Mouse (Mus musculus) ovary, postnatal 10 days (tissue): ENCODE measurements around the gene Glmp.
"Not testable (repeated sequence)": the region's sequence is repeated elsewhere in the genome, so short reads cannot be mapped to it uniquely, and the experiment has no call there.

Source experiments
- DNase-seq: peaks from one replicate; pipeline ENCODE4 v3.0.0; 2022; ENCODE audit warnings: low spot score

Glmp gene

DNA sequence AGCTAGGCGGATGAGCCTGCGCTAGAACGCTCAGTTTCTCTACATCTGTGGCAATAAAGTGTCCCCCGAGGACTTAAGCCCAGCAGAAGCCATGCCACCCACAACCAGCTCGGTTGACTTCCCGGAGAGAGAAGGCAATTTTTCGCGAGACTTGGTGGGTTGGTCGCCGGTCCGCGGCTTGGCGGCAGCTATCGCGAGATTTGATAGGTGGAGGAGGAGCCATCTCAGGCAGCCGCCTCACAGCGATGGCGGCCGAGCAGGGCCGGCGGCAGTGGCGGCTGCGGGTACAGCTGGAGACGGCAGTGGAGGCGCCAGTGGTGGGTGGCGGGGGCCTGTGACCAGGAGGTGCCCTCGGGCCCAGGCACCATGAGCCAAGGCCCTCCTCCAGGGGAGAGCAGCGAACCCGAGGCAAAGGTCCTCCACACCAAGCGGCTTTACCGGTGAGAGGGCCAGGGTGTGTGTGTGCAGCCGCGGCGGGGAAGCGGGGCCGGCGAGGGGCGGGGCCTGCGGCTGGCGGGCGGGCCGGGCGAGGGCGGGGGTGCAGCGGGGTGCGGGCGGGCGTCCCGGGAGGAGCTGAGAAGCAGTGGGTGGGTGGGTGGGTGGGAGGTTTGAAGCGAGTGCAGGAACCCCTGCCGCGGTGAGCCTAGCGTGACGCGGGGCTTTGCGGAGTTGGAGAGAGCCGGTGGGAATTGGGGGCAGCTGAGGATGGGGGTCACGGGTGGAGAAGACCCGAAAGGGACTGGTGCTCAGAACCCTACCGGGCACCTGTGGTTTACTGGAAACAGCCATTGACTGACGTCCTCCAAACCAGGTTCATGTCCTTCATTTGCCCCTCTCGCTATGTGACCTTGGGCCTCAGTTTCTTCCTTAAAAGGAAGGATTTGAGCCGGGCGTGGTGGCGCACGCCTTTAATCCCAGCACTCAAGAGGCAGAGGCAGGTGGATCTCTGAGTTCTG is 11.5 kb downstream of the Glmp start, which contains the start of the genes Tmem79 and Smg5:
Gene Tmem79 (minus strand): TSS at position 91 of the 956 bp plus-strand sequence.
Gene Smg5 (plus strand): TSS at position 203 of the 956 bp plus-strand sequence.
- DNase-seq: peak; percentile 92

- DNase-seq: no peak
Observed at GRCm38 (mm10) chr3:88337367-88338020, 12.7 kb downstream of the Glmp start.

GRCm38 (mm10) chr3:88338316-88338715 is 13.5 kb downstream of the Glmp start:
- no peak for DNase-seq

DNA sequence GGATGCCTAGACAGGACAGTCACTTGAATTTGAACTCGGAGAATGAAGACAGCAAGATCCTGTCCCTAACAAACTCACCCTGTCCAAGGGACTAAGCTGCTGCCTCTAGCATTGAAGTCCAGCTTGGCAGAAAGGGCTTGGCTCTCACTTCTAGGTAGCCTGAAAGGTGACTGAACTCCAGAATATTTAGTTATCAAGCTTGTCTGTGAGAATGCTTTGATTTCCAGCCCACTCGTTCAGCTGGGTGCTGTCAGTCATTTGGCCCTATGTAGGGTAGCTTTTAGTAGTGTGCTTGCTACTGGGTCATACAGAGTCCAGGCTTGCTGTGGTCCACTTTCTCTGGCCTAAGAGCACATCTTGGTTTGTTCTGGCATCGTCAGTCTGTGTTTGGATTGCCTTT is 14.2 kb downstream of the Glmp start:
- no peak for DNase-seq

DNA sequence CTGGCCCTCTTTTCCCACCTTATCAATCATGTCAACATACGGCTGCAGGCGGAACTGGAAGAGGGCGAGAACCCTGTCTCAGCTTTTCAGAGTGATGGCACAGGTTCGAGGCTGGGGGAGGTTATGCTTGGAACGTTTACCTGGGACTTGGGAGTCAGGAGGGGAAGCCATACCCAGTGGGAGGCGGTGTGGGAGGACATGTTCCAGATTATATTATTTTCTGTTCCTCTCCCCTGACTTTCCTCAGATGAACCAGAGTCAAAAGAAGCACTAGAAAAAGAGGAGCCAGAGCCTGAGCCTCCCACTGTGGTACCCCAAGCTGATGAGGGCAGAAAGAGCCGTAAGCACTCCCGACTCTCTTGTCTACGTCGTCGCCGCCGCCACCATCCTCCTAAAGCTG is 25.9 kb downstream of the Glmp start:
- no peak for DNase-seq

DNA sequence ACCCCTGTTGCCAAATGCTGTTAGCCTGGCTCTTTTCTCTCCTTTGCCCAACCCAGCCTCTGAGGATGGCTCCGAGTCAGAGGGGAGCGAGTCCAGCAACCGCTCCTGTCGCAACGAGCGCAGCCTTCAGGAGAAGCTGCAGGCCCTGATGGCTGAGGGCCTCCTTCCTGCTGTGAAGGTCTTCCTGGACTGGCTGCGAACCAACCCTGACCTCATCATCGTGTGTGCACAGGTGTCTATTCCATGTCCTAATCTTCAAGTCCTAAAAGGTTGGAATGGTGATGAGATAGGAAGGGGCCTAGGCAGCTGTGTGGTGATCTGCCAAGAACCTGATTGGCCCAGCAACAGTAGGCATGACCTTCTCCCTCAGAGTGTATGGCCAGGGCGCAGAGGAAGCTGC is 28.1 kb downstream of the Glmp start:
- no peak for DNase-seq

DNA sequence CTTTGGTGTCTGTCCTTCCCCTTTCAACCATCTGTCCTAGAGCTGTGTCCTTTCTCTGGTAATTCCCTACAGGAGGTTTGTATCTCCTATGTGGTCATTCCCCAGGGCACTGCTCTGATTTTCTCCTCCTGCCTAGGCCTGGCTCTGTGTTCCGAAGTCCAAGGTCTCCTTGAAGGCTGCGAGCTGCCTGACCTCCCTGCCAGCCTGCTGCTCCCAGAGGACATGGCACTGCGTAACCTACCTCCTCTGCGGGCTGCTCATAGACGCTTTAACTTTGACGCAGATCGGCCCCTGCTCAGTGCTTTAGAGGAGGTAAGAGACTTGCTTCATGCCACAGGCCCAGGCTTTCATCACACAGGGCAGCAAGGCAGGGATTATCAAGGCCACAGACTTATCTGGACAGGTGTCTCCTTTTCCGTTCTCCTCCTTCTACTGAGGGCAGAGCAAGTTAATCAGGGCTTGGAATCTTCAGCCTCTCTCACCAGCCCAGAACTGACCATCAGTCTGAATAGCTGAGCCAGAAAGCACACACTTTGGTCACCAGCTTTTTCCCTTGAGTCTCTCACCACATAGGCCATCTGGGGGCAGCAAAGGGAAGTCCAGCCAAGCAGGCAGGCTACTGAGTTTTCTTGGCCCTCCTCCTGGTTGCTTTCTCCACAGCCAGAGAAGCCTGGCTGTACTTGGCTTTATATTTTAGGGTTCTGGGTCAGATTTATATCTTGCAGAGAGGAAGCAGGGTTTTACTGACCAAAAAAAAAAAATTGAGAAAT is 29.8 kb downstream of the Glmp start:
- no peak for DNase-seq

GRCm38 (mm10) chr3:88359584-88359983 is 34.8 kb downstream of the Glmp start:
- no peak for DNase-seq

DNA sequence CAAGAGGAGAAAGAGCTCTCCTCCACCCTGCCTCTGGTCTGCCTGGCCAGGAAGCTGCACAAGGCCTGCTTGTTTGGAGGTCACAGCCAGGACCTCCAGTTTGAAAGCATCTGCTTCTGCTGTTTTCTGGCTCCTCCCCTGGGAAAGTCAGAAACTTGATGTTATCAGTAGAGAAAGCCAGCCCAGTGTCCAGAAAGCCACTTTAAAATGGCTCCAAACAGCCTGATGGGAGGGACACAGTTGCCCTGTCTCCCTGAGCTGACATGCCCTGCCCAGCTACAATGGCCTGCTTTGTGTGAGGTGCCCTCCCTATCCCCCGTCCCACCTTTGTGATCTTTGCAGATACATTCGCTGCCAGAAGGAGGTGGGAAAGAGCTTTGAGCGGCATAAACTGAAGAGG is 35.2 kb downstream of the Glmp start:
- DNase-seq: no peak

DNA sequence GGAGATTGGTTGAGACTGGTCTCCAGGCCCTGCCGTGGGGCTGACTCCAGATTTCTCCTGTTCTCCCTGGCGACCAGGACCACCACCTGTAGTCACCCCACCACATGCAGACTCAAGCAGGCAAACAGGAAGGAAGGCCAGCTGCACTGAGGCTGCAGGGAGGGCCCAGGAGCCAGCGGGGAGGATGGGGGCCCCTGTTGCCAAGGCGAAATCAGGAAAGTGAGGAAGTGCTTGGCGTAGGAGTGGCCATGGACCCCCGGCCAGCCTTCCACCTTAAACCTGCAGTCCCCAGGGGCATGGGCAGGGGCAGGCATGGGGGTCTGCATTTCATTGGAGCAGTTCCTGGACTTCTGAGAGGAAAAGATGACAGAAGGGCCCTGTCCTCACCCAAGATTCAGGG is 36.3 kb downstream of the Glmp start:
- no peak for DNase-seq

GRCm38 (mm10) chr3:88361612-88362313 is 36.9 kb downstream of the Glmp start:
- DNase-seq: no peak

GRCm38 (mm10) chr3:88363700-88364099 is 38.9 kb downstream of the Glmp start:
- no peak for DNase-seq

DNA sequence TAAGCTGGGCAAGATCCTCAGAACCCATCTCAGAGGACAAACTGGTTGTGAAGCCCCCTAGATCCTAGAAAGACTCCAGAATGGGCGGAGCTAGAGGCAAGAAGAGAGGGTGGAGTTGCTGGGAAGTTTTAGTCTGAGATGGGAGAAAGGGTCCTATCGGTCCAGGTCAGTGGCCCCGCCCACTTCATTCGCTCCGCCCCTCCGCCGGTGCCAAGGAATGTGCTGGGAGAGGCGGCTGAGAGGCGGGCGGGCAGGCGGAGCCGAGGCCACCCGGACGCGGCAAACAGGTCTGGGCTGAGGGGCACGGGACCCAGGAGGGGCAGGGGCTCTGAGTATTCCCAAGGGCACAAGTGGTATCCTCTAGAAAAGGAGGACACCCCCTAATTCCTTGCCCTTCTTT is 39.5 kb downstream of the Glmp start, which contains the start of gene Paqr6:
Gene Paqr6 (plus strand): TSS at position 248 of the 400 bp plus-strand sequence.
- DNase-seq: peak; percentile 48

DNA sequence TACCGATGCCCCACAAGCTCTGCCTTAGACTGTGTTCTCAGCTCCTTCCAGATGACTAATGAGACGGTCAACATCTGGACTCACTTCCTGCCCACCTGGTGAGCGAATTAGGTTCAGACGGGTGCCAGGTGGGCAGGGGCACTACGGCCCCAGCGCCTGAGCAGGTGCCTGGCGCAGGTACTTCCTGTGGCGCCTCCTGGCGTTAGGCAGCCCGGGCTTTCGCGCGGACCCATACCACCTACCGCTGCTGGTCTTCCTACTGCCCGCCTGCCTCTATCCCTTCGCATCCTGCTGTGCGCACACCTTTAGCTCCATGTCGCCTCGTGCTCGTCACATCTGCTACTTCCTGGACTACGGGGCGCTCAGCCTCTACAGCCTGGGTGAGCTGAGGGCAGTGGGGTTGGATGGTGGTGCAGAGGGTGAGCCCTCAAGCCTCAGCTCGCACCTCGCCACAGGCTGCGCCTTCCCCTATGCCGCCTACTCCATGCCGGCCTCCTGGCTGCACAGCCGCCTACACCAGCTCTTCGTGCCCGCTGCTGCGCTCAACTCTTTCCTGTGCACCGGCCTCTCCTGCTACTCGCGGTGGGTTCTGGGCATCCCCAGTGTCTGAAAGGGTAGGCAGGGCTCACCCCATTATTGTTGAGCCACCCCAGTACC is 41.0 kb downstream of the Glmp start:
- DNase-seq: no peak

DNA sequence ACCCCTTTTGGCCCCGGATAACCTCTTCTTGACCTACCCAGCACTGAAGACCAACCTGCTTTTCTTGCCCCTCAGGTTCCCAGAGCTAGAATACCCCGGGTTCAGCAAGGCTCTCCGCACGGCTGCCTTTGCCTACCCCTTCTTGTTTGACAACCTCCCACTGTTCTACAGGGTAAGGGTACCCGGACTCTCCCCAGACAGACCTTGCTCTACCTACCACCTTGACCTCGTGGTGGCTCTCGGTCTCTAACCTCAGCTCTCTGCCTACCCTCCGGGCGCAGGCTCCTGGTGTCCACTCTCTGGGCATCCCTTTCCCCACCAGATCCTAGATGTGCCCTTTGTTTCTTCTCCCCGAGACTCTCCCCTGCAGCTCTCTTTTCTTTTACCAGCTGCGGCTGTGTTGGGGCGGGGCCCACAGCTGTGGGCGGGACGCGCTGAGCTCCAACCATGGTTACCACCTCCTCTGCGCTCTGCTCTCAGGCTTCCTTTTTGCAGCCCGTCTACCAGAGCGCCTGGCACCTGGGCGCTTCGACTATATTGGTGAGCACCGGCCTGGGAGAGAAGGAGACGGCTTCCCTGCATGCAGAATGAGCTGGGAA is 42.1 kb downstream of the Glmp start:
- DNase-seq: not testable (repeated sequence)

GRCm38 (mm10) chr3:88367517-88367916 is 42.7 kb downstream of the Glmp start:
- not testable (repeated sequence) for DNase-seq

- not testable (repeated sequence) for DNase-seq
Observed at GRCm38 (mm10) chr3:88368511-88368910, 43.7 kb downstream of the Glmp start.

DNA sequence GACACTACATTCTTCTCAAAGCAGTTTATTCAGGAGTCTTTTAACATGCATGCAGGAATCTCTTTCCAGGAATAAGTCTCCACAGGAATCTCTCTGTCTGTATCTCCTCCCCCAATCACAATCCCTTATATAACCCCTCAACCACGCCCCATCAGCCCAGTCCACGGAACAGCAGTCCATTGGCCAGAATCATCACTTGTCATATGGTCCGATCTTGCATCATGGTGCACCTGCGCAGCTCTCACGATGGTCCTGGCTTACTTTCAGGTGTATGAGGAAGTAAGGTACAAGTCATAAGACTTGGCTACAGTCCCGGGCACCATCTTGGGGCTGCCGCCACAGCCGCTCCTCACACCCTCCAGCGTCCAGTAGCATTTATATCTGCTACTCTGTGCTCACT is 47.8 kb downstream of the Glmp start, which contains the start of gene Bglap3:
Gene Bglap3 (minus strand): TSS at position 101 of the 400 bp plus-strand sequence.
- DNase-seq: not testable (repeated sequence)

DNA sequence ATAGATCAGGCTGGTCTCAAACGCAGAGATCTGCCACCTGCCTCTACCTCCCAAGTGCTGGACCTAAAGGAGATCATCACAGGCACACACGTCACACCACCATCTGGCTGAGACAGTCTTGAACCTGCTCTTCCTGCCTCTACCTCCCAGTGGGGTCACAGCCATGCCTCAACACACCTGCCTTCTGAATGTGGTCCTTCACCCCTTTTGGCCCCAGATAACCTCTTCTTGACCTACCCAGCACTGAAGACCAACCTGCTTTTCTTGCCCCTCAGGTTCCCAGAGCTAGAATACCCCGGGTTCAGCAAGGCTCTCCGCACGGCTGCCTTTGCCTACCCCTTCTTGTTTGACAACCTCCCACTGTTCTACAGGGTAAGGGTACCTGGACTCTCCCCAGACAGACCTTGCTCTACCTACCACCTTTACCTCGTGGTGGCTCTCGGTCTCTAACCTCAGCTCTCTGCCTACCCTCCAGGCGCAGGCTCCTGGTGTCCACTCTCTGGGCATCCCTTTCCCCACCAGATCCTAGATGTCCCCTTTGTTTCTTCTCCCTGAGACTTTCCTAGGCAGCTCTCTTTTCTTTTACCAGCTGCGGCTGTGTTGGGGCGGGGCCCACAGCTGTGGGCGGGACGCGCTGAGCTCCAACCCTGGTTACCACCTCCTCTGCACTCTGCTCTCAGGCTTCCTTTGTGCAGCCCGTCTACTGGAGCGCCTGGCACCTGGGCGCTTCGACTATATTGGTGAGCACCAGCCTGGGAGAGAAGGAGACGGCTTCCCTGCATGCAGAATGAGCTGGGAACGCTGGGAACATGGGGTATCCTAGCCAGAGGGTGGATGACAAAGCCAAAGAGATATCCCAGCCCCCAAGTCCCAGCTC is 51.2 kb downstream of the Glmp start:
- DNase-seq: not testable (repeated sequence)
